Mouse (Mus musculus) ES-E14 (cell line): ENCODE measurements around the gene Mctp1.

Experiments
- CHD2 ChIP-seq: IDR thresholded peaks from 2 replicates; pipeline ENCODE4 v1.6.1; 2014; ENCODE audit warnings: mild to moderate bottlenecking, low read depth, low read length, inconsistent platforms
- ZC3H11A ChIP-seq: IDR thresholded peaks from 2 replicates; pipeline ENCODE4 v1.6.1; 2012; ENCODE audit warnings: low read depth, mild to moderate bottlenecking, inconsistent platforms, low read length, borderline replicate concordance
- ZNF384 ChIP-seq: IDR thresholded peaks from 2 replicates; pipeline ENCODE4 v1.6.1; 2012; ENCODE audit warnings: low read depth, low read length, inconsistent platforms

GRCm38 (mm10) chr13:76429456-76429855 is 45.1 kb downstream of the Mctp1 start:
- TF ChIP-seq CHD2 (no peak), ZNF384 (no peak), ZC3H11A (no peak)
